Mouse (Mus musculus): Measurements from ENCODE around the gene Tubgcp4. TPM values are rescaled to one million over a fixed set of nuclear protein-coding genes. Genes with fewer than 3 reads are reported as not detected.

Tubgcp4 gene
- polyA plus RNA-seq, 1 experiment from 2014 or later = 51.4 TPM

DNA sequence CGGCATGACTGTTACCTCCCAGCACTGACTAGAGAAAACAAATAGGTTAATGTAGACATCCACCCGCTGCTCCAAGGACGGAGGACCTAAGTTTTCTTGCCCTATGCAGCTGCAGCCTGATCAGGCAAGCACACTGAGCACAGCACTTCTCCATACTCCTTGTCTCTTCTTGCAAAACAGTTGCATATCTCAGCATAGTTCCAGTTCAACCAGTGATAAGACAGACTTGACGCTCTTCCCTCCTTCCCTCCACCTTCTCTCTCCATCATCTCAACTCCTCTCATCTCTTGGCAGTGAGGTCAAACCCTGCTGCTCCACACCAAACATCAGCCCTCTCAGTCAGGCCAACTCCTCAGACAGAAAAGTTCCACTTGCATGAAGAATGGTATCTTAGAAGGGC lies 57.7 kb downstream of the Tubgcp4 start:
- no peak overlapping the region for H3K4me2 ChIP-seq (ENCODE audit: low read depth, low read length)
- WGBS = 90% methylated on average over 4 of the region's 4 CpGs
- no peaks in the 10 kb centered on the region for H3K9me3 ChIP-seq (ENCODE audit: control insufficient read depth, low read length)
- no peak overlapping the region for H3K27ac ChIP-seq (ENCODE audit: low read length)
- no peaks in the 10 kb centered on the region for H3K27me3 ChIP-seq (ENCODE audit: control insufficient read depth, insufficient read depth, low read depth, low read length)
- ATAC-seq (ENCODE audit: low read depth) = no peak
- no peaks in the 10 kb centered on the region for H3K4me1 ChIP-seq (replicated peaks; ENCODE audit: control insufficient read depth, insufficient read depth, low read length)
- H3K36me3 ChIP-seq (ENCODE audit: control insufficient read depth, insufficient read depth, low read length) = peaks cover 24% of the 10 kb centered on the region
- no peak overlapping the region for H3K9ac ChIP-seq (ENCODE audit: low read length)
- no peak overlapping the region for H3K4me3 ChIP-seq (ENCODE audit: low read length)

DNA sequence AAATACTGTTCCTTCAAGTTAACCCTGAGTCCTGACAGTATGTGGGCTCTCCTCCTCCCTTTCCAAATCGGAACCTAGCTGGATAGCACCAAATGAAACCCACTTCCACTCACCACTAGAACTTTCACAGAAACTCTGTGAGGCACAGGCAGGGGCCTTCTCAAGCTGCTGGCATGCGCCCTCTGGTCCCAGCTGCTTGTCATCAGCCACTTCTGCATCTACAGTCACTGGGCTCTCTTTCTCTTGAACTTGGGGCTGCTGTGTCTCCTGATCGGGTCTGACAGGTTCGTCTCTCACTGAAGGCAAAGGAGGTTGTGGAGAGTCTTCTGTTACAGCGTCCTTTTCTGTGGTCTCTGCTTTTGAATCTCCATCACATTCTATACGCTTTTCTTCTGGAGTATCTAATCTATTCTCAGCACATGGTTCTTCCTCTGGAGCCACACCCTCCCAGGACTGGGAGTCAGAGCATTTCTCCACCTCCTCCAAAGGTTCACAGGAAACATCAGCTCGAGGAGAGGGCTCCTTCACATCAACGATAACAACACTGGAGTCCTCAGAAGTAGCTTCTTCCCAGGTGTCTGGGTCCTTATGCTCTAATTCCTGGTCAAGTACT lies 65.1 kb downstream of the Tubgcp4 start:
- no peak overlapping the region for H3K4me3 ChIP-seq (ENCODE audit: low read length)
- WGBS = 88% methylated on average over 8 of the region's 8 CpGs
- peaks cover 26% of the 10 kb centered on the region for H3K36me3 ChIP-seq (ENCODE audit: control insufficient read depth, insufficient read depth, low read length)
- no peak overlapping the region for H3K9ac ChIP-seq (ENCODE audit: low read length)
- H3K4me1 ChIP-seq (replicated peaks; ENCODE audit: control insufficient read depth, insufficient read depth, low read length) = no peaks in the 10 kb centered on the region
- H3K9me3 ChIP-seq (ENCODE audit: control insufficient read depth, low read length) = no peaks in the 10 kb centered on the region
- H3K27me3 ChIP-seq (ENCODE audit: control insufficient read depth, insufficient read depth, low read depth, low read length) = no peaks in the 10 kb centered on the region
- H3K27ac ChIP-seq (ENCODE audit: low read length) = no peak overlapping the region
- ATAC-seq (ENCODE audit: low read depth) = no peak
- no peak overlapping the region for H3K4me2 ChIP-seq (ENCODE audit: low read depth, low read length)

DNA sequence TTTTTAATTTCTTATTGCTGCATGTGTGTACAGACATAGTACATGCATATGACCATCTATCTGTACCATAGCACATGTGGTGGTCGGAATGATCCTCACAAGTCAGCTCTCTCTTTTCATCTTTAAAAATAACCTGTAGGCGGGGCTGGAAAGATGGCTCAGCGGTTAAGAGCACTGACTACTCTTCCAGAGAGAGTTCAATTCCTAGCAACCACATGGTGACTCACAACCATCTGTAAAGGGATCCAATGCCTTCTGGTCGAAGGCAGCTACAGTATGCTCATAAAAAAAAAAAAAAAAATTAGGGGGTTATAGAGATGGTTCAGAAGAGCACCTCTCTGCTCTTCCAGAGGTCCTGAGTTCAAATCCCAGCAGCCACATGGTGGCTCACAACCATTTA lies 69.0 kb downstream of the Tubgcp4 start:
- 83% methylated on average over 4 of the region's 4 CpGs for WGBS

GRCm38 (mm10) chr2:121244099-121244498 lies 73.6 kb downstream of the Tubgcp4 start:
- Histone ChIP-seq H3K27me3 (ENCODE audit: control insufficient read depth, insufficient read depth, low read depth, low read length) (no peaks in the 10 kb centered on the region), H3K27ac (ENCODE audit: low read length) (no peak overlapping the region), H3K4me2 (ENCODE audit: low read depth, low read length) (no peak overlapping the region), H3K4me3 (ENCODE audit: low read length) (no peak overlapping the region), H3K36me3 (ENCODE audit: control insufficient read depth, insufficient read depth, low read length) (peaks cover 17% of the 10 kb centered on the region; the same call in 1 of the 2 replicates), H3K9ac (ENCODE audit: low read length) (no peak overlapping the region), H3K4me1 (replicated peaks; ENCODE audit: control insufficient read depth, insufficient read depth, low read length) (no peaks in the 10 kb centered on the region), H3K9me3 (ENCODE audit: control insufficient read depth, low read length) (no peaks in the 10 kb centered on the region)
- no peak for ATAC-seq (ENCODE audit: low read depth)
- WGBS = 87% methylated on average over 5 of the region's 5 CpGs

More for the DNA sequence above, 69.0 kb downstream of the Tubgcp4 start:
- H3K4me3 ChIP-seq (ENCODE audit: low read length) = no peak overlapping the region
- H3K36me3 ChIP-seq (ENCODE audit: control insufficient read depth, insufficient read depth, low read length) = peaks cover 20% of the 10 kb centered on the region
- no peak overlapping the region for H3K9ac ChIP-seq (ENCODE audit: low read length)
- H3K27ac ChIP-seq (ENCODE audit: low read length) = no peak overlapping the region
- H3K4me2 ChIP-seq (ENCODE audit: low read depth, low read length) = no peak overlapping the region
- no peak for ATAC-seq (ENCODE audit: low read depth)
- no peaks in the 10 kb centered on the region for H3K4me1 ChIP-seq (replicated peaks; ENCODE audit: control insufficient read depth, insufficient read depth, low read length)
- no peaks in the 10 kb centered on the region for H3K9me3 ChIP-seq (ENCODE audit: control insufficient read depth, low read length)
- H3K27me3 ChIP-seq (ENCODE audit: control insufficient read depth, insufficient read depth, low read depth, low read length) = no peaks in the 10 kb centered on the region

Other genes starting within 250 kb of the Tubgcp4 start
- 33.5 and 33.7 TPM in 2 replicates for gene Ubr1, start 199.9 kb upstream of the Tubgcp4 start, polyA plus RNA-seq (2015; fragmentation: Nextera tagmentation; extraction: Ambion mirVana)
- gene Tmem62, start 193.6 kb upstream of the Tubgcp4 start, polyA plus RNA-seq (2015; fragmentation: Nextera tagmentation; extraction: Ambion mirVana) = 4.6 and 5.6 TPM in 2 replicates
- 45.3 and 49.4 TPM in 2 replicates for gene Ccndbp1, start 162.3 kb upstream of the Tubgcp4 start, polyA plus RNA-seq (2015; fragmentation: Nextera tagmentation; extraction: Ambion mirVana)
- gene Epb42, start 133.6 kb upstream of the Tubgcp4 start, polyA plus RNA-seq (2015; fragmentation: Nextera tagmentation; extraction: Ambion mirVana) = 1.1 and 3.2 TPM in 2 replicates
- gene Tgm5, start 84.8 kb upstream of the Tubgcp4 start, polyA plus RNA-seq (2015; fragmentation: Nextera tagmentation; extraction: Ambion mirVana) = 0.05 TPM in 1 of 2 replicates, not detected in the other
- gene Tgm7, start 60.9 kb upstream of the Tubgcp4 start, polyA plus RNA-seq (2015; fragmentation: Nextera tagmentation; extraction: Ambion mirVana) = not detected in 2 replicates
- 19.4 and 22.2 TPM in 2 replicates for gene Adal, start 30.2 kb upstream of the Tubgcp4 start, polyA plus RNA-seq (2015; fragmentation: Nextera tagmentation; extraction: Ambion mirVana)
- 24.8 and 25.3 TPM in 2 replicates for gene Lcmt2, start 30.0 kb upstream of the Tubgcp4 start, polyA plus RNA-seq (2015; fragmentation: Nextera tagmentation; extraction: Ambion mirVana)
- 9.8 TPM in 2 replicates for gene Zscan29, start 471 bp downstream of the Tubgcp4 start, polyA plus RNA-seq (2015; fragmentation: Nextera tagmentation; extraction: Ambion mirVana)
- 50.7 and 53.1 TPM in 2 replicates for gene Trp53bp1, start 100.8 kb downstream of the Tubgcp4 start, polyA plus RNA-seq (2015; fragmentation: Nextera tagmentation; extraction: Ambion mirVana)
- 2.4 and 2.6 TPM in 2 replicates for gene Map1a, start 118.9 kb downstream of the Tubgcp4 start, polyA plus RNA-seq (2015; fragmentation: Nextera tagmentation; extraction: Ambion mirVana)
- gene Ppip5k1, start 184.7 kb downstream of the Tubgcp4 start, polyA plus RNA-seq (2015; fragmentation: Nextera tagmentation; extraction: Ambion mirVana) = 12.0 and 12.7 TPM in 2 replicates
- 4.2 and 5.3 TPM in 2 replicates for gene Ckmt1, start 187.1 kb downstream of the Tubgcp4 start, polyA plus RNA-seq (2015; fragmentation: Nextera tagmentation; extraction: Ambion mirVana)
- not detected in 2 replicates for gene Strc, start 216.5 kb downstream of the Tubgcp4 start, polyA plus RNA-seq (2015; fragmentation: Nextera tagmentation; extraction: Ambion mirVana)
- gene Pdia3, start 243.1 kb downstream of the Tubgcp4 start, polyA plus RNA-seq (2015; fragmentation: Nextera tagmentation; extraction: Ambion mirVana) = 806 and 902 TPM in 2 replicates
- 1.9 and 2.0 TPM in 2 replicates for gene Catsper2, start 243.1 kb downstream of the Tubgcp4 start, polyA plus RNA-seq (2015; fragmentation: Nextera tagmentation; extraction: Ambion mirVana)